Mouse (Mus musculus) kidney, postnatal 0 days (tissue): Measurements from ENCODE around the gene Rnf11. TPM values are rescaled to one million over a fixed set of nuclear protein-coding genes. Genes with fewer than 3 reads are reported as not detected.

Source experiments
- ATAC-seq: fragments of 200-750 bp; cut with Nextera tagmentation; replicated peaks from 2 replicates; pipeline ENCODE4 v1.8.0; 2017; ENCODE audit warnings: low read depth, moderate number of reproducible peaks, moderate TSS enrichment, moderate library complexity; ENCODE audit not compliant: low FRiP score
- DNase-seq: peaks from one replicate; pipeline ENCODE4 v3.0.0-alpha.2; 2016; ENCODE audit warnings: low spot score
- H3K27ac ChIP-seq: fragments of 300-500 bp; sonication (generic); 2 replicates; pipeline ENCODE4 v1.5.1; 2014; ENCODE audit warnings: mild to moderate bottlenecking
- H3K27me3 ChIP-seq: fragments of 300-500 bp; sonication (generic); 2 replicates; pipeline ENCODE4 v1.6.1; 2014; ENCODE audit warnings: low read length, mixed read lengths; ENCODE audit not compliant: insufficient read depth
- H3K36me3 ChIP-seq: fragments of 300-500 bp; sonication (generic); 2 replicates; pipeline ENCODE4 v1.6.1; 2014; ENCODE audit warnings: low read length, mixed read lengths; ENCODE audit not compliant: insufficient read depth
- H3K4me1 ChIP-seq: fragments of 300-500 bp; sonication (generic); replicated peaks from 2 replicates; pipeline ENCODE4 v1.6.1; 2014; ENCODE audit warnings: antibody characterized with exemption, low read length, mixed read lengths; ENCODE audit not compliant: insufficient read depth
- H3K4me2 ChIP-seq: fragments of 300-500 bp; sonication (generic); 2 replicates; pipeline ENCODE4 v1.6.1; 2014; ENCODE audit warnings: mild to moderate bottlenecking, low read length, moderate library complexity, mixed read lengths
- H3K4me3 ChIP-seq: fragments of 300-500 bp; sonication (generic); replicated peaks from 2 replicates; pipeline ENCODE4 v1.5.1; 2014; ENCODE audit warnings: low read depth, low read length
- H3K9ac ChIP-seq: fragments of 300-500 bp; sonication (generic); 2 replicates; pipeline ENCODE4 v1.6.1; 2014; ENCODE audit warnings: low read depth, low read length
- H3K9me3 ChIP-seq: fragments of 300-500 bp; sonication (generic); replicated peaks from 2 replicates; pipeline ENCODE4 v1.6.1; 2016; ENCODE audit warnings: low read length, inconsistent platforms, mixed read lengths
- CTCF ChIP-seq: IDR thresholded peaks from 2 replicates; pipeline ENCODE4 v1.5.1; 2016; ENCODE audit warnings: antibody characterized with exemption, low read depth, mild to moderate bottlenecking, moderate library complexity
- WGBS: fragments of 180-500 bp; shearing (Covaris S2); extraction: QIAGEN DNeasy Blood & Tissue Kit; methylation state at CpG from one replicate; pipeline ENCODE4 v1.1.7; 2014; 5-methylcytosine and 5-hydroxymethylcytosine counted together
- polyA plus RNA-seq: library from polyadenylated mRNA; unstranded; fragments of >200 nt; fragmentation: Nextera tagmentation; extraction: Ambion mirVana; gene quantifications from 2 replicates; pipeline ENCODE4 v1.2.1, GENCODE M21; 2015

Gene Rnf11
- polyA plus RNA-seq, 1 experiment from 2014 or later: 57.5 TPM

DNA sequence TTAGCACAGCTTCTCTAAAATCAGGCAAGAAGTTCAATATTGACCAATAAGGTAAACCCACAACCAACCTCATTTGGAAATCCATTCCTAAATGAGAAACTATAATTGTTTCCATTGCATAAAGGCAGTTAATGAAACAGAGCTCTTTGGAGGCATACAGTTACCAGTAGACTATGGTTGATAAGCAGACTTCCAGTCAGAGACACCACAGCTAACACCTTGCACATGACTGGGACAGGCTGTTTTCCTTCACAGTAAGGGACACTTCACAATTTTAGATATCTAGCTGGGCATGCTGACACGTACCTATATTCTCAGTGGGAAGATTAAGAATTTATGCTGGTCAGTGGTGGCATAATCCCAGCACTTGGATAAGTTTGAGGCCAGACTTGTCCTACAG, 38.6 kb downstream of the Rnf11 start:
- no peak for DNase-seq
- H3K36me3 ChIP-seq: no peaks in the 10 kb centered on the region
- ATAC-seq: no peak
- H3K4me1 ChIP-seq: no peaks in the 10 kb centered on the region
- H3K4me2 ChIP-seq: no peak overlapping the region
- no peaks in the 10 kb centered on the region for H3K27me3 ChIP-seq
- TF ChIP-seq CTCF: no peak
- no peaks in the 10 kb centered on the region for H3K9me3 ChIP-seq
- H3K27ac ChIP-seq: no peak overlapping the region
- WGBS: 88% methylated on average over 1 of the region's 1 CpGs
- no peak overlapping the region for H3K9ac ChIP-seq
- H3K4me3 ChIP-seq: no peak overlapping the region

- DNase-seq: no peak
- H3K36me3 ChIP-seq: no peaks in the 10 kb centered on the region
- ATAC-seq: no peak
- no peaks in the 10 kb centered on the region for H3K27me3 ChIP-seq
- TF ChIP-seq CTCF: no peak
- H3K4me2 ChIP-seq: no peak overlapping the region
- 62% methylated on average over 2 of the region's 2 CpGs for WGBS
- H3K9ac ChIP-seq: no peak overlapping the region
- H3K4me3 ChIP-seq: no peak overlapping the region
- H3K4me1 ChIP-seq: no peaks in the 10 kb centered on the region
- H3K9me3 ChIP-seq: no peaks in the 10 kb centered on the region
- no peak overlapping the region for H3K27ac ChIP-seq
These were observed 39.1 kb downstream of the Rnf11 start for GRCm38 (mm10) chr4:109445397-109445796.

DNA sequence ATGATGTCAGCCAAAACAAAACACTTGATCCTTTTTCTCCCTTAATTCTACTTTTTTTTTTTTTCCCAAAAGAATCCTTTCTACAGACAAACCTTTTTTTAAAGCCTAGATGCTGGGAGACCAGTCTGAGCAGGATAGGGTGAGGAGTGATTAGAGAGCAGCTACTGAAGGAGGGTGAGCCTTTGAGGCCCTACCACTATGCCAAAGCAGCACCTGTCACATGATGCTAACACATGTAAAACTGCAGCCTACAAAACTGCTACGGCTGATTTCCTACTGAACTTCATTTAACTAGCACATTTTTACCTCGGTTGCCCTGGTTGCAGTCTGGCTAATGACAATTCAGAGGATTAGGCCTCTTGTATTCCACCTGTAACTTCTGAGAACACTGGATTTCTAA, 39.6 kb downstream of the Rnf11 start:
- Histone ChIP-seq H3K4me2 (no peak overlapping the region), H3K4me1 (no peaks in the 10 kb centered on the region), H3K9ac (no peak overlapping the region), H3K27ac (no peak overlapping the region), H3K9me3 (no peaks in the 10 kb centered on the region), H3K4me3 (no peak overlapping the region), H3K36me3 (no peaks in the 10 kb centered on the region), H3K27me3 (no peaks in the 10 kb centered on the region)
- TF ChIP-seq CTCF: no peak
- ATAC-seq (no peak), DNase-seq (no peak)
- 61% methylated on average over 2 of the region's 2 CpGs for WGBS

- Histone ChIP-seq H3K27me3 (no peaks in the 10 kb centered on the region), H3K9ac (no peak overlapping the region), H3K9me3 (no peaks in the 10 kb centered on the region), H3K36me3 (no peaks in the 10 kb centered on the region), H3K4me3 (no peak overlapping the region), H3K27ac (no peak overlapping the region), H3K4me2 (no peak overlapping the region), H3K4me1 (no peaks in the 10 kb centered on the region)
- no peak for ATAC-seq
- no peak for DNase-seq
- WGBS: 75% methylated on average over 6 of the region's 6 CpGs
- TF ChIP-seq CTCF: no peak
These were observed 40.1 kb downstream of the Rnf11 start for GRCm38 (mm10) chr4:109444471-109444870.

DNA sequence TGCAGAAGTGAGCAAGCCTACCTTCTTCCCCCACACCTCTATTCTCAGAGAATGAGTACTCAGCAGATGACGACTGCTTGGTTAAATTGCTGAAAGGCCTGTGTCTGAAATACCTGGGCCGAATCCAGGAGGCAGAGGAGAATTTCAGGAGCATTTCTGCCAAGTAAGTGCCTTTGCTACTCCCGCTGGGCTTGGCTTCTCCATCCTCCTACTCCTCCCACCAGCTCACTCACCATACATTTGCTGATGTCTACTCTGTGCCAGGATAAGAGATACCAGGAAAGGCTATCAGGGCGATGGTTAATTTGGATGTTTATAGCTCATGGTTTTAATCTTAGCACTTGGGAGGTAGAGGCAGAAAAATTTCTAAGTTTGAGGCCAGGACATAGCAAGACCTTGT, 41.9 kb downstream of the Rnf11 start:
- H3K4me1 ChIP-seq: no peaks in the 10 kb centered on the region
- no peaks in the 10 kb centered on the region for H3K9me3 ChIP-seq
- no peak for DNase-seq
- no peak overlapping the region for H3K4me2 ChIP-seq
- H3K27ac ChIP-seq: no peak overlapping the region
- no peaks in the 10 kb centered on the region for H3K27me3 ChIP-seq
- H3K36me3 ChIP-seq: no peaks in the 10 kb centered on the region
- no peak overlapping the region for H3K4me3 ChIP-seq
- no peak for TF ChIP-seq CTCF
- no peak for ATAC-seq
- 81% methylated on average over 4 of the region's 4 CpGs for WGBS
- H3K9ac ChIP-seq: no peak overlapping the region

DNA sequence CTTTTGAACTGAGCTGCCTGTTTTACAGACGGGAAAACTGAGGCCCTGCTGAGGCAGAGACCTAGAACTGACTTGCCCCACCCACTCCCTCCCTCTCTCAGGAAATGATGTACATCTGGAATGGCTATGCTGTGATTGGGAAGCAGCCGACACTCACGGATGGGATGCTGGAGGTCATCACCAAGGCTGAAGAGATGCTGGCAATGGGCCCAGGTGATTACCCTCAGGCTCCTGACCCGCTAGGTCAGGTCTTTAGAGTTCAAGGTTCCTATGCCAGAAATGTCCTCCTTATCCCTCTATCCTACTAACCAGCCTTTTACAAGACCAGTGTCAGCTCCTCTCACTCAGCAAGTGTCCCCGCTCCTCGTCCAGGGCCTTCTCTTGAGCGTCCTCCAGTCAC, 42.4 kb downstream of the Rnf11 start:
- H3K27me3 ChIP-seq: no peaks in the 10 kb centered on the region
- H3K9ac ChIP-seq: no peak overlapping the region
- no peaks in the 10 kb centered on the region for H3K4me1 ChIP-seq
- no peak overlapping the region for H3K4me3 ChIP-seq
- no peak overlapping the region for H3K27ac ChIP-seq
- no peaks in the 10 kb centered on the region for H3K9me3 ChIP-seq
- ATAC-seq: no peak
- TF ChIP-seq CTCF: no peak
- WGBS: 73% methylated on average over 7 of the region's 7 CpGs
- H3K4me2 ChIP-seq: no peak overlapping the region
- DNase-seq: no peak
- no peaks in the 10 kb centered on the region for H3K36me3 ChIP-seq

- 58% methylated on average over 3 of the region's 3 CpGs for WGBS
- Histone ChIP-seq H3K9ac (no peak overlapping the region), H3K27me3 (no peaks in the 10 kb centered on the region), H3K27ac (no peak overlapping the region), H3K4me2 (no peak overlapping the region), H3K4me3 (no peak overlapping the region), H3K9me3 (no peaks in the 10 kb centered on the region), H3K36me3 (no peaks in the 10 kb centered on the region), H3K4me1 (no peaks in the 10 kb centered on the region)
- peak; percentile 48 for DNase-seq
- peak; percentile 61 for ATAC-seq
- no peak for TF ChIP-seq CTCF
These were observed 43.5 kb downstream of the Rnf11 start for GRCm38 (mm10) chr4:109441000-109441399.
